Mouse (Mus musculus) midbrain, postnatal 0 days (tissue): ENCODE results near the gene Six1. TPM values are rescaled to one million over a fixed set of nuclear protein-coding genes. Genes with fewer than 3 reads are reported as not detected.

Experiments
- ATAC-seq: fragments of 200-750 bp; cut with Nextera tagmentation; 2 replicates; pipeline ENCODE4 v1.8.0; 2017; ENCODE audit warnings: moderate number of reproducible peaks, mild to moderate bottlenecking, moderate TSS enrichment, moderate library complexity; ENCODE audit not compliant: low FRiP score
- DNase-seq: peaks from one replicate; pipeline ENCODE4 v3.0.0-alpha.2; 2015; ENCODE audit warnings: low spot score
- H3K27ac ChIP-seq: fragments of 300-500 bp; sonication (generic); 2 replicates; pipeline ENCODE4 v1.5.1; 2014; ENCODE audit warnings: low read depth, mild to moderate bottlenecking, low read length, mixed read lengths
- H3K27me3 ChIP-seq: fragments of 300-500 bp; sonication (generic); 2 replicates; pipeline ENCODE4 v1.6.1; 2014; ENCODE audit warnings: low read length, control low read depth, mixed read lengths; ENCODE audit not compliant: insufficient read depth
- H3K36me3 ChIP-seq: fragments of 300-500 bp; sonication (generic); 2 replicates; pipeline ENCODE4 v1.6.1; 2014; ENCODE audit warnings: low read length, control low read depth, mixed read lengths; ENCODE audit not compliant: insufficient read depth
- H3K4me1 ChIP-seq: fragments of 300-500 bp; sonication (generic); 2 replicates; pipeline ENCODE4 v1.6.1; 2014; ENCODE audit warnings: mild to moderate bottlenecking, control low read depth, antibody characterized with exemption, low read length, mixed read lengths; ENCODE audit not compliant: insufficient read depth
- H3K4me2 ChIP-seq: fragments of 300-500 bp; sonication (generic); 2 replicates; pipeline ENCODE4 v1.6.1; 2014; ENCODE audit warnings: low read depth, mild to moderate bottlenecking, low read length, mixed read lengths; ENCODE audit not compliant: poor library complexity, severe bottlenecking
- H3K4me3 ChIP-seq: fragments of 300-500 bp; sonication (generic); 2 replicates; pipeline ENCODE4 v1.5.1; 2014; ENCODE audit warnings: low read depth, mild to moderate bottlenecking, low read length, moderate library complexity
- H3K9ac ChIP-seq: fragments of 300-500 bp; sonication (generic); replicated peaks from 2 replicates; pipeline ENCODE4 v1.6.1; 2014; ENCODE audit warnings: mild to moderate bottlenecking, low read length, moderate library complexity, mixed read lengths; ENCODE audit not compliant: poor library complexity, severe bottlenecking
- H3K9me3 ChIP-seq: fragments of 300-500 bp; sonication (generic); 2 replicates; pipeline ENCODE4 v1.6.1; 2016; ENCODE audit warnings: low read length, control low read depth
- CTCF ChIP-seq: IDR thresholded peaks from 2 replicates; pipeline ENCODE4 v1.5.1; 2016; ENCODE audit warnings: antibody characterized with exemption, mild to moderate bottlenecking
- WGBS: fragments of 180-500 bp; shearing (Covaris S2); extraction: QIAGEN DNeasy Blood & Tissue Kit; methylation state at CpG from one replicate; pipeline ENCODE4 v1.1.7; 2014; 5-methylcytosine and 5-hydroxymethylcytosine counted together
- polyA plus RNA-seq: library from polyadenylated mRNA; unstranded; fragments of >200 nt; fragmentation: Nextera tagmentation; extraction: Ambion mirVana; gene quantifications from 2 replicates; pipeline ENCODE4 v1.2.1, GENCODE M21; 2015
- total RNA-seq: library from RNA; depleted of rRNA; stranded (reverse); fragments of >200 nt; gene quantifications from 2 replicates; pipeline ENCODE4 v1.2.3, GENCODE M21; 2014

Six1 gene
- total and polyA plus RNA-seq, 2 experiments from 2014 or later = 0.44 to 0.68 TPM

GRCm38 (mm10) chr12:73042903-73043302, 10.8 kb downstream of the Six1 start:
- Histone ChIP-seq H3K9ac (no peak overlapping the region), H3K27me3 (peaks cover 80% of the 10 kb centered on the region), H3K4me3 (no peak overlapping the region), H3K27ac (no peak overlapping the region), H3K9me3 (no peaks in the 10 kb centered on the region), H3K4me1 (no peaks in the 10 kb centered on the region), H3K36me3 (no peaks in the 10 kb centered on the region), H3K4me2 (no peak overlapping the region)
- ATAC-seq (no peak), DNase-seq (no peak)
- 4% methylated on average over 2 of the region's 2 CpGs for WGBS
- no peak for TF ChIP-seq CTCF

- H3K36me3 ChIP-seq = no peaks in the 10 kb centered on the region
- H3K4me3 ChIP-seq = no peak overlapping the region
Observed at GRCm38 (mm10) chr12:73042406-73042805, 11.3 kb downstream of the Six1 start.

GRCm38 (mm10) chr12:73041256-73041630, 12.4 kb downstream of the Six1 start:
- Histone ChIP-seq H3K9me3 (no peaks in the 10 kb centered on the region), H3K4me3 (no peak overlapping the region), H3K27ac (no peak overlapping the region), H3K4me2 (no peak overlapping the region), H3K9ac (no peak overlapping the region), H3K27me3 (peaks cover 76% of the 10 kb centered on the region), H3K4me1 (no peaks in the 10 kb centered on the region), H3K36me3 (no peaks in the 10 kb centered on the region)
- DNase-seq (no peak), ATAC-seq (no peak)
- no peak for TF ChIP-seq CTCF
- under 1% methylated on average over 10 of the region's 10 CpGs for WGBS

More at GRCm38 (mm10) chr12:73042406-73042805, 11.3 kb downstream of the Six1 start:
- peaks cover 80% of the 10 kb centered on the region for H3K27me3 ChIP-seq
- H3K9ac ChIP-seq = no peak overlapping the region
- no peak overlapping the region for H3K27ac ChIP-seq
- H3K9me3 ChIP-seq = no peaks in the 10 kb centered on the region
- WGBS = 4% methylated on average over 5 of the region's 5 CpGs
- no peak for DNase-seq
- TF ChIP-seq CTCF = no peak
- H3K4me1 ChIP-seq = no peaks in the 10 kb centered on the region
- H3K4me2 ChIP-seq = no peak overlapping the region
- ATAC-seq = no peak

- ATAC-seq = no peak
- WGBS = 3% methylated on average over 27 of the region's 27 CpGs
- H3K27me3 ChIP-seq = peaks cover 76% of the 10 kb centered on the region
Observed at GRCm38 (mm10) chr12:73040563-73041255, 13.0 kb downstream of the Six1 start.

GRCm38 (mm10) chr12:73039939-73040562, 13.6 kb downstream of the Six1 start:
- no peaks in the 10 kb centered on the region for H3K9me3 ChIP-seq
- H3K27me3 ChIP-seq = peaks cover 76% of the 10 kb centered on the region
- H3K4me2 ChIP-seq = no peak overlapping the region
- WGBS = 3% methylated on average over 18 of the region's 18 CpGs
- ATAC-seq = no peak
- TF ChIP-seq CTCF = no peak
- H3K27ac ChIP-seq = no peak overlapping the region
- no peaks in the 10 kb centered on the region for H3K4me1 ChIP-seq
- H3K36me3 ChIP-seq = no peaks in the 10 kb centered on the region
- no peak overlapping the region for H3K4me3 ChIP-seq
- no peak for DNase-seq
- no peak overlapping the region for H3K9ac ChIP-seq

More at GRCm38 (mm10) chr12:73040563-73041255, 13.0 kb downstream of the Six1 start:
- H3K36me3 ChIP-seq = no peaks in the 10 kb centered on the region
- no peak for DNase-seq
- no peak overlapping the region for H3K4me2 ChIP-seq
- TF ChIP-seq CTCF = no peak
- H3K9ac ChIP-seq = no peak overlapping the region
- no peak overlapping the region for H3K27ac ChIP-seq
- H3K4me1 ChIP-seq = no peaks in the 10 kb centered on the region
- no peak overlapping the region for H3K4me3 ChIP-seq
- H3K9me3 ChIP-seq = no peaks in the 10 kb centered on the region
